23 mouse cellular contexts compared by ENCODE assay signal in genomic region chr1:138282413-138283141, GRCm38 (mm10). TPM values are rescaled to one million over a fixed set of nuclear protein-coding genes. Genes with fewer than 3 reads are reported as not detected.
DNase-seq lines count a peak whose midpoint lies in the region; ATAC-seq and TF ChIP-seq lines count a peak whose summit lies in the region.
"Had no signal": no experiment of that assay in that cellular context is flagged by ENCODE, and none has a peak within 500 bp of the region (broad histone marks: within the 10 kb centered on the region; RNA-seq: fewer than 3 reads in every experiment).

No protein-coding gene starts in this region.

- no peak for ATAC-seq in forebrain, postnatal 0 days
- no peak; the same call in 1 of the 2 replicates for ATAC-seq in forebrain, embryonic 15.5 days (replicated peaks)
- ATAC-seq in lung, embryonic 15.5 days (ENCODE audit: borderline replicate concordance, extremely low read depth, low FRiP score, low TSS enrichment), result peak; percentile 57; the same call in 1 of the 2 replicates
- no peak for ATAC-seq in intestine, embryonic 16.5 days

- 77% methylated on average over 3 of the region's 3 CpGs for WGBS in forebrain, postnatal 0 days
- WGBS in forebrain, embryonic 15.5 days, result 71% methylated on average over 3 of the region's 3 CpGs
- 75% methylated on average over 3 of the region's 3 CpGs for WGBS in lung, embryonic 15.5 days
- WGBS in lung, adult 2 months, result 77% methylated on average over 3 of the region's 3 CpGs
- 66% methylated on average over 3 of the region's 3 CpGs for WGBS in limb, embryonic 10.5 days
- WGBS in intestine, embryonic 16.5 days, result 60% methylated on average over 3 of the region's 3 CpGs

- H3K9ac ChIP-seq in forebrain, postnatal 0 days, result no peak overlapping the region
- no peak overlapping the region for H3K9ac ChIP-seq in forebrain, embryonic 15.5 days (replicated peaks)
- H3K9ac ChIP-seq in lung, embryonic 15.5 days, result no peak overlapping the region
- H3K9ac ChIP-seq in intestine, embryonic 16.5 days (ENCODE audit: low read depth, low read length), result no peak overlapping the region
- H3K9ac ChIP-seq: liver, embryonic 14.5 days had no signal

- H3K4me1 ChIP-seq in forebrain, postnatal 0 days (ENCODE audit: insufficient read depth), result no peaks in the 10 kb centered on the region
- H3K4me1 ChIP-seq in forebrain, embryonic 15.5 days, result peaks cover 13% of the 10 kb centered on the region
- H3K4me1 ChIP-seq in lung, embryonic 15.5 days, result peaks cover 4% of the 10 kb centered on the region; the same call in 1 of the 2 replicates
- H3K4me1 ChIP-seq in lung, adult 2 months (ENCODE audit: control insufficient read depth, insufficient read depth, low read length), result no peaks in the 10 kb centered on the region
- H3K4me1 ChIP-seq in limb, embryonic 10.5 days, result peaks cover 21% of the 10 kb centered on the region
- H3K4me1 ChIP-seq in intestine, embryonic 16.5 days (ENCODE audit: control insufficient read depth, insufficient read depth, low read length), result no peaks in the 10 kb centered on the region

- H3K27ac ChIP-seq in forebrain, postnatal 0 days (ENCODE audit: low read depth, low read length), result no peak overlapping the region
- no peak overlapping the region for H3K27ac ChIP-seq in forebrain, embryonic 15.5 days (replicated peaks)
- H3K27ac ChIP-seq in lung, embryonic 15.5 days, result no peak overlapping the region
- 0 out of 2 replicates have a peak overlapping the region, but pooled peaks have one; percentile 8 for H3K27ac ChIP-seq in limb, embryonic 10.5 days
- no peak overlapping the region for H3K27ac ChIP-seq in intestine, embryonic 16.5 days (ENCODE audit: low read length)
- H3K27ac ChIP-seq: gastrocnemius, adult 2 months; heart, adult 2 months; liver, embryonic 14.5 days had no signal

- H3K4me3 ChIP-seq in forebrain, postnatal 0 days (ENCODE audit: low read depth, low read length), result no peak overlapping the region
- H3K4me3 ChIP-seq in forebrain, embryonic 15.5 days, result no peak overlapping the region
- H3K4me3 ChIP-seq in lung, embryonic 15.5 days, result no peak overlapping the region
- no peak overlapping the region for H3K4me3 ChIP-seq in lung, adult 2 months (replicated peaks; ENCODE audit: extremely low read depth, low read depth, low read length)
- no peak overlapping the region for H3K4me3 ChIP-seq in limb, embryonic 10.5 days
- H3K4me3 ChIP-seq in intestine, embryonic 16.5 days (ENCODE audit: low read length), result no peak overlapping the region
- H3K4me3 ChIP-seq: erythroblast, embryonic 14.5 days; gastrocnemius, adult 2 months; heart, adult 2 months; myocyte had no signal

- no peaks in the 10 kb centered on the region for H3K36me3 ChIP-seq in forebrain, postnatal 0 days (ENCODE audit: insufficient read depth)
- no peaks in the 10 kb centered on the region for H3K36me3 ChIP-seq in forebrain, embryonic 15.5 days
- H3K36me3 ChIP-seq in lung, embryonic 15.5 days, result no peaks in the 10 kb centered on the region
- H3K36me3 ChIP-seq in limb, embryonic 10.5 days, result no peaks in the 10 kb centered on the region
- H3K36me3 ChIP-seq in intestine, embryonic 16.5 days (ENCODE audit: control insufficient read depth, insufficient read depth, low read length), result no peaks in the 10 kb centered on the region

- H3K27me3 ChIP-seq in forebrain, postnatal 0 days (ENCODE audit: insufficient read depth, low read length), result no peaks in the 10 kb centered on the region
- H3K27me3 ChIP-seq in forebrain, embryonic 15.5 days, result no peaks in the 10 kb centered on the region
- no peaks in the 10 kb centered on the region for H3K27me3 ChIP-seq in lung, embryonic 15.5 days
- no peaks in the 10 kb centered on the region for H3K27me3 ChIP-seq in limb, embryonic 10.5 days (ENCODE audit: low read depth, poor library complexity, severe bottlenecking)
- no peaks in the 10 kb centered on the region for H3K27me3 ChIP-seq in intestine, embryonic 16.5 days (replicated peaks; ENCODE audit: control insufficient read depth, insufficient read depth, low read length)

- DNase-seq in forebrain, postnatal 0 days, result peak; percentile 41
- DNase-seq in lung, adult 2 months, result no peak
- peak; percentile 26 for DNase-seq in brain, adult 2 months (ENCODE audit: low read depth, low spot score)
- DNase-seq in limb, embryonic 10.5 days (ENCODE audit: low spot score), result no peak
- no peak for DNase-seq in gastrocnemius, postnatal 4 days (ENCODE audit: low spot score in 2 of 2)
- DNase-seq: adrenal gland, adult 2 months; cerebellum, adult 9-10 months; embryo, embryonic 11 days; gastrocnemius, adult 2 months; heart, adult 2 months; thymus, adult 2 months had no signal

- H3K4me2 ChIP-seq in forebrain, postnatal 0 days (ENCODE audit: low read depth), result no peak overlapping the region
- no peak overlapping the region for H3K4me2 ChIP-seq in forebrain, embryonic 15.5 days (replicated peaks)
- no peak overlapping the region for H3K4me2 ChIP-seq in lung, embryonic 15.5 days
- H3K4me2 ChIP-seq in intestine, embryonic 16.5 days (ENCODE audit: low read depth, low read length), result no peak overlapping the region

- H3K9me3 ChIP-seq in forebrain, postnatal 0 days (ENCODE audit: low read length), result no peaks in the 10 kb centered on the region
- no peaks in the 10 kb centered on the region for H3K9me3 ChIP-seq in forebrain, embryonic 15.5 days
- no peaks in the 10 kb centered on the region for H3K9me3 ChIP-seq in lung, embryonic 15.5 days
- no peaks in the 10 kb centered on the region for H3K9me3 ChIP-seq in limb, embryonic 10.5 days (replicated peaks)
- no peaks in the 10 kb centered on the region for H3K9me3 ChIP-seq in intestine, embryonic 16.5 days (ENCODE audit: control insufficient read depth, low read length)

- no peak for TF ChIP-seq CTCF in forebrain, postnatal 0 days (IDR thresholded peaks at IDR 0.05; ENCODE audit: low read depth)
- no peak for TF ChIP-seq CTCF in lung, adult 2 months (IDR thresholded peaks at IDR 0.05; ENCODE audit: insufficient read depth, low read length)

- TF ChIP-seq POLR2A in lung, adult 2 months (IDR thresholded peaks at IDR 0.05; ENCODE audit: borderline replicate concordance, extremely low read depth, low read depth, low read length), result no peak

RNA-seq across cellular contexts. Expression of gene Atp6v1g3, which starts 9.0 kb away (rescaled TPM):
- total RNA-seq in forebrain, postnatal 0 days (2014; rRNA removed), result not detected in 2 replicates
- not detected in 2 replicates for polyA plus RNA-seq in forebrain, postnatal 0 days (2015; fragmentation: Nextera tagmentation; extraction: Ambion mirVana)
- polyA plus RNA-seq in forebrain, embryonic 15.5 days (2015; fragmentation: Nextera tagmentation; extraction: Ambion mirVana), result not detected in 2 replicates
- not detected in 2 replicates for polyA plus RNA-seq in lung, embryonic 15.5 days (2015; fragmentation: Nextera tagmentation; extraction: Ambion mirVana)
- polyA plus RNA-seq in lung, adult 2 months (2012; rRNA removed), result not detected in 2 replicates
- polyA plus RNA-seq in limb, embryonic 10.5 days (2016; fragmentation: Nextera tagmentation; extraction: Ambion mirVana), result 0.20 and 2.2 TPM in 2 replicates
- polyA plus RNA-seq in intestine, embryonic 16.5 days (2015; fragmentation: Nextera tagmentation; extraction: Ambion mirVana), result not detected in 2 replicates
- not detected for total RNA-seq in gastrocnemius, postnatal 4 days (2021)
- total RNA-seq: adrenal gland, adult 2 months; ES-E14; gastrocnemius, adult 2 months; heart, adult 2 months; left cerebral cortex, postnatal 25 days; neutrophil, adult 5-6 weeks had no signal
- polyA plus RNA-seq: adrenal gland, adult 2 months; erythroblast, embryonic 14.5 days; heart, adult 2 months; heart, postnatal 0 days; large intestine, adult 2 months; liver, embryonic 14.5 days; stomach, embryonic 14.5 days had no signal

Comparison
In these comparisons a context has a peak if more than half of its experiments do, and no peak if none do; other contexts are left out.
1. DNase-seq: peak in forebrain, postnatal 0 days (single experiment) and brain, adult 2 months (single experiment); none in lung, adult 2 months (single experiment), limb, embryonic 10.5 days (single experiment) and gastrocnemius, postnatal 4 days (0 of 2).